Comparison of ENCODE assay signal across 20 mouse cellular contexts in the genomic region with DNA sequence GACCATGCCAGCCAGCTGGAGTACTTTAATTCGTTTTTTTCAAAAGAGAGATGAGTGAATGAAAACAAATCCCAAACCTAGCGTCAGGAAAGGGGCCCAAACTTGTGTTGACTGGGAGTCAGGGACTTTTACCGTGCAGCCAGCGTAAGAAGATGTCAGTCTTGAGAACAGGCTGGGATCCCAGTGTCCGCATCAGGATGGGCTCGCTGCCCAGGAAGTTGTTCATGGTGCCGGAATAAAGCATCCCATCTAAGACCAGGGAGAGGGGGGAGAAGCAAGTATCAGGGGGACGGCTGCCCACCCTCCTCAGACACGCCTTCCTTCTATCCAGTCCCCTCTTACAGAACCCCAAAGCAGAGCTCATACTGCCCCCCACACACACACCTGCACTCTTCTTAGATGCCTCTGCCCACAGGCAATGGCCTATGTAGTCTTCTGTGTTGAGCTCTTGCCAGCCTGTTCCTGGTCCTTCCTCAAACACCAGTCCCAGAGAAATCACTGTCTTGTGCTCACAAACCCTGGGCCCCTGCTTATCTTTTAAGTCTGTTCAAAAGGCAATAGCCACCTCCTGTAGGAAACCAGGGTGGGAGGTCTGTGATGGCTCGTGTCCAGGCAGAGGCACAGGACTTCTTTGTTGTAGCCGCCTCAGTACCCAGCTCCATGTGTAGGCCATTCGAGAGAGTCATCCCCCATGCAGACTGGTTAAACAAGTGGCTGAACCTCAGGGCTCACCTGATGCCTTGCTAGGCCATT. TPM values are rescaled to one million over a fixed set of nuclear protein-coding genes. Genes with fewer than 3 reads are reported as not detected.
DNase-seq lines count a peak whose midpoint lies in the region; ATAC-seq and TF ChIP-seq lines count a peak whose summit lies in the region.
"Had no signal": no experiment of that assay in that cellular context is flagged by ENCODE, and none has a peak within 500 bp of the region (broad histone marks: within the 10 kb centered on the region; RNA-seq: fewer than 3 reads in every experiment).

No protein-coding gene starts in this region.

- no peaks in the 10 kb centered on the region for H3K36me3 ChIP-seq in midbrain, embryonic 11.5 days (ENCODE audit: control insufficient read depth, insufficient read depth, low read length)
- peaks cover 19% of the 10 kb centered on the region; the same call in 1 of the 2 replicates for H3K36me3 ChIP-seq in midbrain, embryonic 15.5 days (replicated peaks)
- H3K36me3 ChIP-seq in intestine, postnatal 0 days (ENCODE audit: control insufficient read depth, insufficient read depth): peaks cover 33% of the 10 kb centered on the region
- H3K36me3 ChIP-seq in midbrain, postnatal 0 days (ENCODE audit: insufficient read depth, low read length): peaks cover 67% of the 10 kb centered on the region
- H3K36me3 ChIP-seq: liver, embryonic 12.5 days had no signal

- 77% methylated on average over 12 of the region's 12 CpGs for WGBS in midbrain, embryonic 11.5 days
- whole genome bisulfite sequencing in midbrain, embryonic 15.5 days: 71% methylated on average over 12 of the region's 12 CpGs
- WGBS in intestine, postnatal 0 days: 61% methylated on average over 12 of the region's 12 CpGs
- WGBS in midbrain, postnatal 0 days: 61% methylated on average over 12 of the region's 12 CpGs

- no peak for ATAC-seq in midbrain, embryonic 11.5 days (ENCODE audit: low FRiP score)
- no peak for ATAC-seq in midbrain, embryonic 15.5 days (replicated peaks)
- no peak for ATAC-seq in intestine, postnatal 0 days
- no peak for ATAC-seq in midbrain, postnatal 0 days (ENCODE audit: low FRiP score)
- ATAC-seq: activated CD4-positive, CD25-positive, alpha-beta regulatory T cell, adult 4 months; liver, embryonic 12.5 days had no signal

- DNase-seq in gastrocnemius, adult 2 months: peak; percentile 11
- DNase-seq in gastrocnemius, postnatal 25 days: no peak
- peak; percentile 78 for DNase-seq in midbrain, embryonic 11.5 days (ENCODE audit: low spot score, missing footprints)
- peak; percentile 54 for DNase-seq in midbrain, postnatal 0 days (ENCODE audit: low spot score)
- DNase-seq in spleen, postnatal 10 days (ENCODE audit: low spot score in 2 of 2): no peak
- DNase-seq in spleen, postnatal 36 days (ENCODE audit: low spot score in 2 of 2): no peak
- DNase-seq: kidney, adult 18-20 months; lung, adult 2 months; right cerebral cortex, postnatal 14 days; thymus, adult 18-20 months; thymus, postnatal 4 days had no signal

- no peak overlapping the region for H3K4me2 ChIP-seq in midbrain, embryonic 11.5 days
- no peak overlapping the region for H3K4me2 ChIP-seq in midbrain, embryonic 15.5 days
- 0 out of 2 replicates have a peak overlapping the region, but pooled peaks have one; percentile 33 for H3K4me2 ChIP-seq in intestine, postnatal 0 days (replicated peaks; ENCODE audit: low read depth)
- H3K4me2 ChIP-seq in midbrain, postnatal 0 days (ENCODE audit: low read depth, low read length, poor library complexity, severe bottlenecking): no peak overlapping the region
- H3K4me2 ChIP-seq: liver, embryonic 12.5 days had no signal

- no peak overlapping the region for H3K9ac ChIP-seq in midbrain, embryonic 11.5 days (ENCODE audit: low read length)
- no peak overlapping the region for H3K9ac ChIP-seq in midbrain, embryonic 15.5 days
- no peak overlapping the region for H3K9ac ChIP-seq in intestine, postnatal 0 days (ENCODE audit: low read depth, low read length)
- no peak overlapping the region for H3K9ac ChIP-seq in midbrain, postnatal 0 days (replicated peaks; ENCODE audit: low read length, poor library complexity, severe bottlenecking)
- H3K9ac ChIP-seq: hindbrain, embryonic 15.5 days; liver, embryonic 12.5 days had no signal

- no peaks in the 10 kb centered on the region for H3K27me3 ChIP-seq in midbrain, embryonic 11.5 days (ENCODE audit: control insufficient read depth, insufficient read depth, low read length)
- no peaks in the 10 kb centered on the region for H3K27me3 ChIP-seq in midbrain, embryonic 15.5 days (replicated peaks)
- no peaks in the 10 kb centered on the region for H3K27me3 ChIP-seq in intestine, postnatal 0 days (replicated peaks; ENCODE audit: control insufficient read depth, insufficient read depth, low read length)
- no peaks in the 10 kb centered on the region for H3K27me3 ChIP-seq in midbrain, postnatal 0 days (ENCODE audit: insufficient read depth, low read length)
- H3K27me3 ChIP-seq: hindbrain, embryonic 15.5 days had no signal

- peaks cover 7% of the 10 kb centered on the region for H3K4me1 ChIP-seq in midbrain, embryonic 11.5 days (ENCODE audit: control insufficient read depth, insufficient read depth, low read length)
- peaks cover 6% of the 10 kb centered on the region for H3K4me1 ChIP-seq in midbrain, embryonic 15.5 days
- peaks cover 26% of the 10 kb centered on the region for H3K4me1 ChIP-seq in intestine, postnatal 0 days (replicated peaks; ENCODE audit: control insufficient read depth, insufficient read depth, low read length)
- no peaks in the 10 kb centered on the region for H3K4me1 ChIP-seq in midbrain, postnatal 0 days (ENCODE audit: insufficient read depth, low read length)
- H3K4me1 ChIP-seq: hindbrain, embryonic 15.5 days had no signal

- no peaks in the 10 kb centered on the region for H3K9me3 ChIP-seq in midbrain, embryonic 11.5 days (ENCODE audit: control insufficient read depth, low read length)
- no peaks in the 10 kb centered on the region for H3K9me3 ChIP-seq in midbrain, embryonic 15.5 days
- no peaks in the 10 kb centered on the region for H3K9me3 ChIP-seq in intestine, postnatal 0 days (ENCODE audit: control insufficient read depth)
- H3K9me3 ChIP-seq in midbrain, postnatal 0 days (ENCODE audit: low read length): no peaks in the 10 kb centered on the region
- H3K9me3 ChIP-seq: G1E; hindbrain, embryonic 15.5 days; liver, embryonic 12.5 days; megakaryocyte, embryonic 14.5 days had no signal

- no peak for TF ChIP-seq CTCF in gastrocnemius, adult 2 months (IDR thresholded peaks at IDR 0.05)
- no peak for TF ChIP-seq CTCF in intestine, postnatal 0 days (IDR thresholded peaks at IDR 0.05; ENCODE audit: low read depth)
- TF ChIP-seq CTCF in midbrain, postnatal 0 days (IDR thresholded peaks at IDR 0.05): no peak

- no peak overlapping the region; the same call in 1 of the 2 replicates for H3K27ac ChIP-seq in gastrocnemius, adult 2 months
- H3K27ac ChIP-seq in midbrain, embryonic 11.5 days (ENCODE audit: low read depth, low read length): no peak overlapping the region
- no peak overlapping the region for H3K27ac ChIP-seq in midbrain, embryonic 15.5 days
- 0 out of 2 replicates have a peak overlapping the region, but pooled peaks have one; percentile 8 for H3K27ac ChIP-seq in intestine, postnatal 0 days (ENCODE audit: low read depth, low read length)
- no peak overlapping the region for H3K27ac ChIP-seq in midbrain, postnatal 0 days (ENCODE audit: low read depth, low read length)
- H3K27ac ChIP-seq: hindbrain, embryonic 15.5 days; kidney, postnatal 0 days; liver, embryonic 12.5 days had no signal

- intact Hi-C loops in gastrocnemius, adult 2 months (cut with DNase I): no loop called here

- no peak overlapping the region for H3K4me3 ChIP-seq in gastrocnemius, adult 2 months
- H3K4me3 ChIP-seq in midbrain, embryonic 11.5 days (ENCODE audit: low read depth, low read length): no peak overlapping the region
- no peak overlapping the region for H3K4me3 ChIP-seq in midbrain, embryonic 15.5 days
- no peak overlapping the region for H3K4me3 ChIP-seq in intestine, postnatal 0 days (ENCODE audit: low read depth, low read length)
- no peak overlapping the region for H3K4me3 ChIP-seq in midbrain, postnatal 0 days (ENCODE audit: low read depth, low read length)
- H3K4me3 ChIP-seq: liver, embryonic 12.5 days; megakaryocyte, embryonic 14.5 days; myocyte had no signal

RNA-seq across cellular contexts. Expression of a gene that starts 10.4 kb away (rescaled TPM):
- 1 to 10 TPM; 1.2 to 1.8 TPM for total RNA-seq in gastrocnemius, adult 2 months (2021)
- 1 to 10 TPM; 1.6 to 1.8 TPM for total RNA-seq in gastrocnemius, postnatal 25 days (2021)
- polyA plus RNA-seq in midbrain, embryonic 11.5 days (2014; fragmentation: Nextera tagmentation; extraction: Ambion mirVana): 6.3 and 6.8 TPM in 2 replicates
- 39.1 and 39.3 TPM in 2 replicates for polyA plus RNA-seq in midbrain, embryonic 15.5 days (2015; fragmentation: Nextera tagmentation; extraction: Ambion mirVana)
- 93.1 and 101 TPM in 2 replicates for polyA plus RNA-seq in intestine, postnatal 0 days (2015; fragmentation: Nextera tagmentation; extraction: Ambion mirVana)
- 52.6 and 62.0 TPM in 2 replicates for total RNA-seq in midbrain, postnatal 0 days (2014; rRNA removed)
- polyA plus RNA-seq in midbrain, postnatal 0 days (2015; fragmentation: Nextera tagmentation; extraction: Ambion mirVana): 42.1 and 44.2 TPM in 2 replicates

RNA-seq across cellular contexts. Expression of a gene that starts 25.6 kb away (rescaled TPM):
- total RNA-seq in gastrocnemius, adult 2 months (2021): 10 to 100 TPM; 16.1 to 18.5 TPM
- total RNA-seq in gastrocnemius, postnatal 25 days (2021): 10 to 100 TPM; 14.3 to 14.5 TPM
- 20.8 and 22.3 TPM in 2 replicates for polyA plus RNA-seq in midbrain, embryonic 11.5 days (2014; fragmentation: Nextera tagmentation; extraction: Ambion mirVana)
- 39.6 and 41.2 TPM in 2 replicates for polyA plus RNA-seq in midbrain, embryonic 15.5 days (2015; fragmentation: Nextera tagmentation; extraction: Ambion mirVana)
- polyA plus RNA-seq in intestine, postnatal 0 days (2015; fragmentation: Nextera tagmentation; extraction: Ambion mirVana): 30.4 and 31.7 TPM in 2 replicates
- 62.5 and 63.8 TPM in 2 replicates for total RNA-seq in midbrain, postnatal 0 days (2014; rRNA removed)
- polyA plus RNA-seq in midbrain, postnatal 0 days (2015; fragmentation: Nextera tagmentation; extraction: Ambion mirVana): 35.9 and 38.7 TPM in 2 replicates

RNA-seq across cellular contexts. Expression of a gene that starts 40.4 kb away (rescaled TPM):
- total RNA-seq in gastrocnemius, adult 2 months (2021): 10 to 100 TPM; 16.2 to 19.7 TPM
- 10 to 100 TPM; 16.9 to 19.0 TPM for total RNA-seq in gastrocnemius, postnatal 25 days (2021)
- 128 and 132 TPM in 2 replicates for polyA plus RNA-seq in midbrain, embryonic 11.5 days (2014; fragmentation: Nextera tagmentation; extraction: Ambion mirVana)
- polyA plus RNA-seq in midbrain, embryonic 15.5 days (2015; fragmentation: Nextera tagmentation; extraction: Ambion mirVana): 23.6 and 26.7 TPM in 2 replicates
- 61.2 and 62.5 TPM in 2 replicates for polyA plus RNA-seq in intestine, postnatal 0 days (2015; fragmentation: Nextera tagmentation; extraction: Ambion mirVana)
- total RNA-seq in midbrain, postnatal 0 days (2014; rRNA removed): 20.6 and 25.4 TPM in 2 replicates
- 25.2 and 25.6 TPM in 2 replicates for polyA plus RNA-seq in midbrain, postnatal 0 days (2015; fragmentation: Nextera tagmentation; extraction: Ambion mirVana)

RNA-seq across cellular contexts. Expression of a gene that starts 59.2 kb away (rescaled TPM):
- total RNA-seq in gastrocnemius, adult 2 months (2021): 10 to 100 TPM; 67.5 to 82.5 TPM
- 100 to 1,000 TPM in 1 of 2 experiments, 10 to 100 TPM in 1; 99.2 to 106 TPM for total RNA-seq in gastrocnemius, postnatal 25 days (2021)
- polyA plus RNA-seq in midbrain, embryonic 11.5 days (2014; fragmentation: Nextera tagmentation; extraction: Ambion mirVana): 17.9 and 21.2 TPM in 2 replicates
- 51.1 and 51.6 TPM in 2 replicates for polyA plus RNA-seq in midbrain, embryonic 15.5 days (2015; fragmentation: Nextera tagmentation; extraction: Ambion mirVana)
- 92.5 and 96.5 TPM in 2 replicates for polyA plus RNA-seq in intestine, postnatal 0 days (2015; fragmentation: Nextera tagmentation; extraction: Ambion mirVana)
- 57.6 and 75.0 TPM in 2 replicates for total RNA-seq in midbrain, postnatal 0 days (2014; rRNA removed)
- polyA plus RNA-seq in midbrain, postnatal 0 days (2015; fragmentation: Nextera tagmentation; extraction: Ambion mirVana): 74.1 and 77.2 TPM in 2 replicates

Comparison
In these comparisons a context has a peak if more than half of its experiments do, and no peak if none do; other contexts are left out.
1. DNase-seq: peak in gastrocnemius, adult 2 months (single experiment), midbrain, embryonic 11.5 days (single experiment) and midbrain, postnatal 0 days (single experiment); none in gastrocnemius, postnatal 25 days (single experiment), spleen, postnatal 10 days (0 of 2) and spleen, postnatal 36 days (0 of 2).